Mouse (Mus musculus) stomach, postnatal 0 days (tissue): ENCODE measurements around the gene Des.

ENCODE experiments used
- CTCF ChIP-seq: IDR thresholded peaks from 2 replicates; pipeline ENCODE4 v1.5.1; 2016; ENCODE audit warnings: antibody characterized with exemption, low read depth, mild to moderate bottlenecking, moderate library complexity
- EP300 ChIP-seq: optimal IDR thresholded peaks from 2 replicates; pipeline ENCODE3; 2016; ENCODE audit warnings: antibody characterized with exemption

DNA sequence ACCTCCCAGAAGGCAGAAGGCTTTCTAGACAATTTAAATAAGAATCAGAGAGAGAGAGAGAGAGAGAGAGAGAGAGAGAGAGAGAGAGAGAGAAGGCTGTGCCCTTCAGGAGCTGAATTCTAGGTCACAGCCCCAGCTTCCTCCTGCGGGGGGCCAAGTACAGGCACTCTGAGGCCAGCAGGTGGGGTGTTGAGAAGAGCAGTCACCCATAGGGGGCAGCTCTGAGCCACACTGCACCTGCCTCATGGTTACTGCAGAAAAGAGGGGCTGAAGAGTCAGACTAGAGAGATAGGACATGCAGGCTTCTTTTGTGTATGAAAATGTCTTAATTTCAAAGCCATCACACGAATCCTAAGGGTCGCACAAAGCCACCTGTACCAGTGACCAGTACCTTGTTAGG is 53.6 kb downstream of the Des start:
- TF ChIP-seq CTCF: peak; percentile 69
- no peak for TF ChIP-seq EP300
